In genomic region chr8:72331631-72332030, GRCm38 (mm10) we compare ENCODE assay signal across 22 mouse cellular contexts. TPM values are rescaled to one million over a fixed set of nuclear protein-coding genes. Genes with fewer than 3 reads are reported as not detected.
DNase-seq lines count a peak whose midpoint lies in the region; ATAC-seq and TF ChIP-seq lines count a peak whose summit lies in the region.
"Had no signal": no experiment of that assay in that cellular context is flagged by ENCODE, and none has a peak within 500 bp of the region (broad histone marks: within the 10 kb centered on the region; RNA-seq: fewer than 3 reads in every experiment).

No protein-coding gene starts in this region.

- peaks cover 15% of the 10 kb centered on the region for H3K36me3 ChIP-seq in megakaryocyte, embryonic 14.5 days (replicated peaks; ENCODE audit: low read length)

- no peak for DNase-seq in gastrocnemius, adult 2 months
- no peak for DNase-seq in gastrocnemius, postnatal 4 days (ENCODE audit: low spot score in 2 of 2)
- DNase-seq in adrenal gland, postnatal 36 days = peak; percentile 64 to 72
- no peak for DNase-seq in lung, adult 2 months
- no peak for DNase-seq in layer of hippocampus, postnatal 36 days
- DNase-seq: cerebellum, adult 8-10 months; gastrocnemius, postnatal 10 days; kidney, postnatal 4 days; layer of hippocampus, adult 9-11 months; lung, embryonic 14.5 days; lung, postnatal 36 days; retina, postnatal 1 day; thymus, postnatal 25 days had no signal

- H3K4me1 ChIP-seq in megakaryocyte, embryonic 14.5 days = peaks cover 33% of the 10 kb centered on the region
- peaks cover 11% of the 10 kb centered on the region for H3K4me1 ChIP-seq in lung, adult 2 months (ENCODE audit: control insufficient read depth, insufficient read depth, low read length)
- H3K4me1 ChIP-seq: forebrain, embryonic 13.5 days; liver, embryonic 12.5 days had no signal

- no peak overlapping the region for H3K4me3 ChIP-seq in gastrocnemius, adult 2 months
- peak overlapping the region; percentile 56 for H3K4me3 ChIP-seq in megakaryocyte, embryonic 14.5 days (replicated peaks)
- H3K4me3 ChIP-seq in lung, adult 2 months (replicated peaks; ENCODE audit: extremely low read depth, low read depth, low read length) = no peak overlapping the region
- H3K4me3 ChIP-seq: embryonic facial prominence, embryonic 10.5 days; forebrain, embryonic 13.5 days; kidney, embryonic 15.5 days; limb, embryonic 12.5 days; liver, embryonic 12.5 days; midbrain, embryonic 10.5 days had no signal

- TF ChIP-seq POLR2A in lung, adult 2 months (IDR thresholded peaks at IDR 0.05; ENCODE audit: borderline replicate concordance, extremely low read depth, low read depth, low read length) = no peak

- 76% methylated on average over 4 of the region's 4 CpGs for WGBS in lung, adult 2 months

- no peaks in the 10 kb centered on the region for H3K9me3 ChIP-seq in megakaryocyte, embryonic 14.5 days
- H3K9me3 ChIP-seq: embryonic facial prominence, embryonic 10.5 days; forebrain, embryonic 13.5 days; kidney, embryonic 15.5 days; limb, embryonic 12.5 days; liver, embryonic 12.5 days; midbrain, embryonic 10.5 days had no signal

- no peak for ATAC-seq in megakaryocyte, adult 5-6 weeks (ENCODE audit: poor library complexity, severe bottlenecking)
- ATAC-seq: forebrain, embryonic 13.5 days; intestine, postnatal 0 days; liver, embryonic 12.5 days had no signal

- peak overlapping the region; percentile 73 for H3K27ac ChIP-seq in gastrocnemius, adult 2 months
- H3K27ac ChIP-seq: embryonic facial prominence, embryonic 10.5 days; forebrain, embryonic 13.5 days; kidney, embryonic 15.5 days; limb, embryonic 12.5 days; liver, embryonic 12.5 days; midbrain, embryonic 10.5 days had no signal

- TF ChIP-seq CTCF in gastrocnemius, adult 2 months (IDR thresholded peaks at IDR 0.05) = no peak
- no peak for TF ChIP-seq CTCF in lung, adult 2 months (IDR thresholded peaks at IDR 0.05; ENCODE audit: insufficient read depth, low read length)

- intact Hi-C loops in gastrocnemius, adult 2 months (cut with DNase I) = loop anchor here (5.0 kb wide), 1 partner anchor 44 kb away; no protein-coding TSS in a partner anchor

- peaks cover 29% of the 10 kb centered on the region for H3K27me3 ChIP-seq in megakaryocyte, embryonic 14.5 days (replicated peaks)
- H3K27me3 ChIP-seq: forebrain, embryonic 13.5 days; kidney, embryonic 15.5 days; limb, embryonic 12.5 days; liver, embryonic 12.5 days had no signal

RNA-seq across cellular contexts. Expression of gene Klf2, which starts 12.8 kb away (rescaled TPM):
- total RNA-seq in gastrocnemius, adult 2 months (2021) = 10 to 100 TPM in 1 of 2 experiments, 1 to 10 TPM in 1; 9.1 to 38.9 TPM
- total RNA-seq in gastrocnemius, postnatal 4 days (2021) = 10 to 100 TPM; 40.0 to 47.7 TPM
- polyA plus RNA-seq in megakaryocyte, embryonic 14.5 days (2012; ENCODE audit: insufficient read depth, low replicate concordance) = 21.5 and 29.5 TPM in 2 replicates
- total RNA-seq in megakaryocyte, adult 5-6 weeks (2015) = 70.6 and 72.1 TPM in 2 replicates
- total RNA-seq in megakaryocyte, adult 5-6 weeks (2017) = 18.9 and 25.5 TPM in 2 replicates
- total RNA-seq in adrenal gland, postnatal 36 days (2021) = 10 to 100 TPM; 45.2 to 67.5 TPM
- 144 and 340 TPM in 2 replicates for polyA plus RNA-seq in lung, adult 2 months (2012; rRNA removed)
- 10 to 100 TPM; 16.4 to 18.5 TPM for total RNA-seq in layer of hippocampus, postnatal 36 days (2021)

RNA-seq across cellular contexts. Expression of gene Gm10282, which starts 26.6 kb away (rescaled TPM):
- 1 to 10 TPM; 2.8 to 4.8 TPM for total RNA-seq in gastrocnemius, adult 2 months (2021)
- total RNA-seq in gastrocnemius, postnatal 4 days (2021) = 10 to 100 TPM; 29.3 to 31.8 TPM
- polyA plus RNA-seq in megakaryocyte, embryonic 14.5 days (2012; ENCODE audit: insufficient read depth, low replicate concordance) = 27.5 and 64.2 TPM in 2 replicates
- total RNA-seq in megakaryocyte, adult 5-6 weeks (2015) = 40.0 and 43.6 TPM in 2 replicates
- 40.6 and 43.1 TPM in 2 replicates for total RNA-seq in megakaryocyte, adult 5-6 weeks (2017)
- 10 to 100 TPM in 1 of 2 experiments, 1 to 10 TPM in 1; 5.8 to 20.3 TPM for total RNA-seq in adrenal gland, postnatal 36 days (2021)
- polyA plus RNA-seq in lung, adult 2 months (2012; rRNA removed) = 0.53 and 1.8 TPM in 2 replicates
- 1 to 10 TPM; 7.7 to 9.7 TPM for total RNA-seq in layer of hippocampus, postnatal 36 days (2021)

Comparison
In these comparisons a context has a peak if more than half of its experiments do, and no peak if none do; other contexts are left out.
1. DNase-seq: peak in adrenal gland, postnatal 36 days (2 of 2); none in gastrocnemius, adult 2 months (single experiment), gastrocnemius, postnatal 4 days (0 of 2), lung, adult 2 months (single experiment) and layer of hippocampus, postnatal 36 days (0 of 2).